Mouse (Mus musculus): Measurements from ENCODE around the gene Sh3bgrl2.

DNA sequence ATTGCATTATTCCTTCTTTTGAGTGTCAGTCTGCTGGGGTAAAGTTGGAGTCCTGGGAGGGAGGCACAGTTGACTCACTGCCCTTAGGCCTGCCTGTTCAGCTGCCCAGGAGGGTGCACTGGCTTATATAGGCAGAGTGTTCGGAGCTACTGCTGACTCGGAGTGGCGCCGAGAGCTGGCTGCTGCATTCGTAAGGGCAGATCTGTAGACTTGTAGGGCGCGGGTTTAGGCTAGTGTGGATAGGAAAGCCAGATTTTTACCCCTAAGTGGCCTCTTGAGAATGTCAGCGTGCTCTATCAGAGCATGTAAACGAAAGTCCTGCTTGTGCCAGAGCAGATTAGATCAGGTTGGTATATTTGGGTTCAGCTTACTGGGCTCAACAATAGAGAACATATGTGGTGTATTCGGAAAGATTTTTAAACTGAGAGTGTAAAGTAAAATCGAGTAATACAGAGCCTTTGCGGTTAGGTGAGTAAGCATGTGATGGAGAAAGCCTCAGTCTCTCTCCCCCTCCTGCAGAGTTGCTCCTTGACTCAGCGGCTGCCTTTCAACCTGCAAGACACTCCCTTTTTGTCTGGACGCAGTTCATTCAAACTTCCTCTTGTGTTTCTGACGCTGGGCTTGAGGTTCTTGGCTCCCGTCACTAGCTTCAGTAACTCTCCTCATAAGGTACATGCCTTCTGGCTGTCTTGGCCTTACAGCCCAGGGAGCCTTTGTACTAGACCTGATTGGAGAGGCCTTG, 15.9 kb downstream of the Sh3bgrl2 start:
- TF ChIP-seq CTCF (IDR thresholded peaks at IDR 0.05; ENCODE audit: low read depth), result no peak
- TF ChIP-seq EP300 (IDR thresholded peaks at IDR 0.05; ENCODE audit: low read depth), result no peak
